31 mouse cellular contexts compared by ENCODE assay signal in the genomic region with DNA sequence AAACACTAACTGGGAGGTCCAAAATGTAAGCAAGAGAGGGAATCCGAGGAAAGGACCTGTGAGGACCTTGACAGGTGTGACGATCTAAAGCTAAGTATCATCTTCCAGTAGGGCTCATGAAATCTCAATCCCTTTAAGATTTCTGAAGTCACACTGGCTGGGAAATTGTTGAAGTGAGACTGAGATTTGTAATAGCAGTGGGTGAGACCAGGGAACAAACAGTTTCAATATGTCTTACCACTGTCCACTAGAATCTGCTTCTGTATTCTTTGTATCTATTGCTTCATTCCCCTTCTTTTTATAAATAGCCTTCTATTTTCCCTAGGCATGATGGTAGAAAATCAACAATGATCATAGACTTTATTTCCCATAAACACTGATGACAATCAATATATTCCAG. TPM values are rescaled to one million over a fixed set of nuclear protein-coding genes. Genes with fewer than 3 reads are reported as not detected.
"Had no signal": no experiment of that assay in that cellular context is flagged by ENCODE, and none has a peak within 500 bp of the region (broad histone marks: within the 10 kb centered on the region; RNA-seq: fewer than 3 reads in every experiment).

No protein-coding gene starts in this region.

- ATAC-seq: hindbrain, embryonic 16.5 days; hindbrain, postnatal 0 days; inflammation-experienced regulatory T-cells, adult 6 months; intestine, embryonic 15.5 days; intestine, embryonic 16.5 days; intestine, postnatal 0 days had no signal

- DNase-seq: heart, postnatal 10 days; heart, postnatal 14 days; heart, postnatal 36 days; heart, postnatal 4 days; kidney, adult 11 months; kidney, adult 18-20 months; kidney, adult 2 months; kidney, adult 8-10 months; kidney, adult 9 months; kidney, postnatal 10 days; kidney, postnatal 14 days; kidney, postnatal 25 days; kidney, postnatal 36 days; kidney, postnatal 4 days; layer of hippocampus, adult 9-11 months; layer of hippocampus, postnatal 36 days had no signal

RNA-seq across cellular contexts. Expression of gene Grxcr1, which starts 10.8 kb away (rescaled TPM):
- total RNA-seq: heart, postnatal 10 days; heart, postnatal 14 days; heart, postnatal 25 days; heart, postnatal 36 days; heart, postnatal 4 days; hematopoietic stem cell, adult 5-6 weeks; hindbrain, postnatal 0 days; layer of hippocampus, adult 18-20 months; layer of hippocampus, adult 2 months; layer of hippocampus, adult 8-10 months; layer of hippocampus, postnatal 10 days; layer of hippocampus, postnatal 14 days; layer of hippocampus, postnatal 25 days; layer of hippocampus, postnatal 36 days; left cerebral cortex, adult 18-20 months had no signal
